Mouse (Mus musculus) G1E (cell line): Measurements from ENCODE around the gene Nans.

Experiments used
- CTCF ChIP-seq: IDR thresholded peaks from 2 replicates; pipeline ENCODE4 v1.5.1; 2012; ENCODE audit warnings: low read depth, low read length, inconsistent platforms, mixed read lengths
- POLR2AphosphoS5 ChIP-seq: IDR thresholded peaks from 2 replicates; pipeline ENCODE4 v1.6.1; 2012; ENCODE audit warnings: low read depth, low read length, inconsistent platforms; ENCODE audit not compliant: insufficient replicate concordance

DNA sequence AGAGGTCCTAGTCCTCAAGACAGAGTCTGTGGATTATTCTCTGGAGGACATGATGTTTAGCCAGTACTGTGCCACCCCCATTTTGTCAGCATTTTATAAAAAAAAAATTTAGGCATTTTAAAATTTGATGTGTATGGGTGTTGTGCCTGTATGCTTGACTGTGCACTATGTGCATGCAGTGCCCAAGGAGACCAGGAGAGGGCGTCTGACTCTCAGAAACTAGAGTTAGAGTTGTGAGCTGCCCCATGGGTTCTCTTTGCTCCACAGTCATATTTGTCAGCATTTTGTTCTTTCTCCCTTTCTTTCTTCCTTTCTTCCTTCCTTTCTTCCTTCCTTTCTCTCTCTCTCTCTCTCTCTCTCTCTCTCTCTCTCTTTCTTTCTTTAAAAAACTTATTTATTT, 55.3 kb downstream of the Nans start:
- TF ChIP-seq CTCF: peak; percentile 50; the same call in 1 of the 2 replicates
- TF ChIP-seq POLR2AphosphoS5: no peak
